Mouse (Mus musculus) hindbrain, embryonic 14.5 days (tissue): ENCODE measurements around the gene Ryr1. TPM values are rescaled to one million over a fixed set of nuclear protein-coding genes. Genes with fewer than 3 reads are reported as not detected.
"Not testable (repeated sequence)": the region's sequence is repeated elsewhere in the genome, so short reads cannot be mapped to it uniquely, and the experiment has no call there.

Source experiments
- ATAC-seq: fragments of 200-750 bp; cut with Nextera tagmentation; 2 replicates; pipeline ENCODE4 v1.8.0; 2017; ENCODE audit warnings: moderate number of reproducible peaks, mild to moderate bottlenecking, moderate TSS enrichment, moderate library complexity; ENCODE audit not compliant: low FRiP score
- DNase-seq: peaks from one replicate; pipeline ENCODE4 v3.0.0-alpha.2; 2015; ENCODE audit warnings: low spot score
- H3K27ac ChIP-seq: fragments of 300-500 bp; sonication (generic); 2 replicates; pipeline ENCODE4 v1.5.1; 2014; ENCODE audit warnings: mild to moderate bottlenecking, moderate library complexity
- H3K27me3 ChIP-seq: fragments of 300-500 bp; sonication (generic); 2 replicates; pipeline ENCODE4 v1.6.1; 2014; ENCODE audit warnings: mild to moderate bottlenecking, low read length, mixed read lengths; ENCODE audit not compliant: control insufficient read depth, insufficient read depth
- H3K36me3 ChIP-seq: fragments of 300-500 bp; sonication (generic); replicated peaks from 2 replicates; pipeline ENCODE4 v1.6.1; 2014; ENCODE audit not compliant: control insufficient read depth, insufficient read depth
- H3K4me1 ChIP-seq: fragments of 300-500 bp; sonication (generic); replicated peaks from 2 replicates; pipeline ENCODE4 v1.6.1; 2014; ENCODE audit warnings: antibody characterized with exemption, low read length, mixed read lengths; ENCODE audit not compliant: control insufficient read depth, insufficient read depth
- H3K4me2 ChIP-seq: fragments of 300-500 bp; sonication (generic); replicated peaks from 2 replicates; pipeline ENCODE4 v1.6.1; 2014; ENCODE audit warnings: mild to moderate bottlenecking, moderate library complexity
- H3K4me3 ChIP-seq: fragments of 300-500 bp; sonication (generic); replicated peaks from 2 replicates; pipeline ENCODE4 v1.5.1; 2014; ENCODE audit warnings: mild to moderate bottlenecking, low read length
- H3K9ac ChIP-seq: fragments of 300-500 bp; sonication (generic); 2 replicates; pipeline ENCODE4 v1.6.1; 2014
- H3K9me3 ChIP-seq: fragments of 300-500 bp; sonication (generic); 2 replicates; pipeline ENCODE4 v1.6.1; 2016; ENCODE audit warnings: low read length; ENCODE audit not compliant: control insufficient read depth
- WGBS: fragments of 180-500 bp; shearing (Covaris S2); extraction: QIAGEN DNeasy Blood & Tissue Kit; methylation state at CpG from one replicate; pipeline ENCODE4 v1.1.7; 2014; 5-methylcytosine and 5-hydroxymethylcytosine counted together
- polyA plus RNA-seq: library from polyadenylated mRNA; unstranded; fragments of >200 nt; fragmentation: Nextera tagmentation; extraction: Ambion mirVana; gene quantifications from 2 replicates; pipeline ENCODE4 v1.2.1, GENCODE M21; 2014

Gene Ryr1
- polyA plus RNA-seq, 1 experiment from 2014 or later, result 7.6 TPM

- no peaks in the 10 kb centered on the region for H3K9me3 ChIP-seq
- H3K4me3 ChIP-seq, result no peak overlapping the region
- no peak overlapping the region for H3K27ac ChIP-seq
- no peak overlapping the region for H3K9ac ChIP-seq
- 85% methylated on average over 8 of the region's 8 CpGs for WGBS
- H3K27me3 ChIP-seq, result no peaks in the 10 kb centered on the region
- H3K4me1 ChIP-seq, result no peaks in the 10 kb centered on the region
- DNase-seq, result no peak
- peaks cover 63% of the 10 kb centered on the region for H3K36me3 ChIP-seq
- no peak overlapping the region for H3K4me2 ChIP-seq
- ATAC-seq, result no peak
These were observed 152.0 kb downstream of the Ryr1 start for GRCm38 (mm10) chr7:28973025-28973424.

- no peak overlapping the region for H3K4me3 ChIP-seq
- no peaks in the 10 kb centered on the region for H3K27me3 ChIP-seq
- H3K27ac ChIP-seq, result no peak overlapping the region
- H3K4me2 ChIP-seq, result no peak overlapping the region
- DNase-seq (peak; percentile 74), ATAC-seq (no peak)
- no peaks in the 10 kb centered on the region for H3K4me1 ChIP-seq
- H3K9ac ChIP-seq, result no peak overlapping the region
- 69% methylated on average over 8 of the region's 8 CpGs for WGBS
- H3K36me3 ChIP-seq, result peaks cover 58% of the 10 kb centered on the region
- no peaks in the 10 kb centered on the region for H3K9me3 ChIP-seq
These were observed 152.4 kb downstream of the Ryr1 start for GRCm38 (mm10) chr7:28972542-28972985.

- H3K4me1 ChIP-seq, result no peaks in the 10 kb centered on the region
- H3K27me3 ChIP-seq, result no peaks in the 10 kb centered on the region
- H3K9ac ChIP-seq, result no peak overlapping the region
- H3K9me3 ChIP-seq, result no peaks in the 10 kb centered on the region
- 88% methylated on average over 6 of the region's 6 CpGs for WGBS
- peaks cover 51% of the 10 kb centered on the region for H3K36me3 ChIP-seq
- H3K4me3 ChIP-seq, result no peak overlapping the region
- H3K4me2 ChIP-seq, result no peak overlapping the region
- no peak overlapping the region for H3K27ac ChIP-seq
- no peak for DNase-seq
- ATAC-seq, result no peak
These were observed 153.2 kb downstream of the Ryr1 start for GRCm38 (mm10) chr7:28971770-28972269.

GRCm38 (mm10) chr7:28971029-28971428 lies 153.9 kb downstream of the Ryr1 start:
- WGBS, result 90% methylated on average over 7 of the region's 7 CpGs
- H3K9me3 ChIP-seq, result no peaks in the 10 kb centered on the region

GRCm38 (mm10) chr7:28969672-28970394 lies 155.1 kb downstream of the Ryr1 start:
- H3K27me3 ChIP-seq, result no peaks in the 10 kb centered on the region
- DNase-seq (no peak), ATAC-seq (no peak)
- peaks cover 37% of the 10 kb centered on the region for H3K36me3 ChIP-seq
- H3K4me3 ChIP-seq, result no peak overlapping the region
- H3K27ac ChIP-seq, result no peak overlapping the region
- no peaks in the 10 kb centered on the region for H3K9me3 ChIP-seq
- H3K4me1 ChIP-seq, result no peaks in the 10 kb centered on the region
- no peak overlapping the region for H3K4me2 ChIP-seq
- H3K9ac ChIP-seq, result no peak overlapping the region
- WGBS, result 79% methylated on average over 12 of the region's 12 CpGs

More at GRCm38 (mm10) chr7:28971029-28971428, 153.9 kb downstream of the Ryr1 start:
- no peak overlapping the region for H3K27ac ChIP-seq
- ATAC-seq (peak; percentile 19; the same call in 1 of the 2 replicates), DNase-seq (no peak)
- H3K27me3 ChIP-seq, result no peaks in the 10 kb centered on the region
- H3K4me2 ChIP-seq, result no peak overlapping the region
- no peak overlapping the region for H3K9ac ChIP-seq
- H3K4me3 ChIP-seq, result no peak overlapping the region
- H3K4me1 ChIP-seq, result no peaks in the 10 kb centered on the region
- H3K36me3 ChIP-seq, result peaks cover 44% of the 10 kb centered on the region

- Histone ChIP-seq H3K27ac (no peak overlapping the region), H3K27me3 (no peaks in the 10 kb centered on the region), H3K36me3 (peaks cover 31% of the 10 kb centered on the region), H3K4me1 (no peaks in the 10 kb centered on the region), H3K9ac (no peak overlapping the region), H3K9me3 (no peaks in the 10 kb centered on the region), H3K4me2 (no peak overlapping the region), H3K4me3 (no peak overlapping the region)
- ATAC-seq (no peak), DNase-seq (no peak)
- 95% methylated on average over 1 of the region's 1 CpGs for WGBS
These were observed 155.7 kb downstream of the Ryr1 start for GRCm38 (mm10) chr7:28969271-28969670.

- H3K4me1 ChIP-seq, H3K4me3 ChIP-seq, H3K4me2 ChIP-seq, H3K9me3 ChIP-seq, DNase-seq, H3K9ac ChIP-seq, ATAC-seq, H3K27ac ChIP-seq, H3K27me3 ChIP-seq: not testable (repeated sequence)
- H3K36me3 ChIP-seq, result peaks cover 20% of the 10 kb centered on the region
- WGBS, result 97% methylated on average over 8 of the region's 8 CpGs
These were observed 156.9 kb downstream of the Ryr1 start for GRCm38 (mm10) chr7:28968120-28968519.

GRCm38 (mm10) chr7:28966751-28967505 lies 158.1 kb downstream of the Ryr1 start:
- Histone ChIP-seq H3K36me3 (peaks cover 11% of the 10 kb centered on the region), H3K4me3 (no peak overlapping the region), H3K4me2 (no peak overlapping the region), H3K27me3 (no peaks in the 10 kb centered on the region), H3K27ac (no peak overlapping the region), H3K9me3 (no peaks in the 10 kb centered on the region), H3K4me1 (no peaks in the 10 kb centered on the region), H3K9ac (no peak overlapping the region)
- WGBS, result 71% methylated on average over 4 of the region's 4 CpGs
- no peak for ATAC-seq
- DNase-seq, result no peak

GRCm38 (mm10) chr7:28966181-28966580 lies 158.8 kb downstream of the Ryr1 start:
- H3K9me3 ChIP-seq, result no peaks in the 10 kb centered on the region
- ATAC-seq, result no peak
- H3K9ac ChIP-seq, result no peak overlapping the region
- 80% methylated on average over 5 of the region's 5 CpGs for WGBS
- no peak overlapping the region for H3K4me3 ChIP-seq
- peaks cover 3% of the 10 kb centered on the region for H3K36me3 ChIP-seq
- no peak for DNase-seq
- no peak overlapping the region for H3K4me2 ChIP-seq
- no peaks in the 10 kb centered on the region for H3K27me3 ChIP-seq
- H3K4me1 ChIP-seq, result peaks cover 3% of the 10 kb centered on the region
- no peak overlapping the region for H3K27ac ChIP-seq
